ENCODE assay signal across 11 mouse cellular contexts in the genomic region with DNA sequence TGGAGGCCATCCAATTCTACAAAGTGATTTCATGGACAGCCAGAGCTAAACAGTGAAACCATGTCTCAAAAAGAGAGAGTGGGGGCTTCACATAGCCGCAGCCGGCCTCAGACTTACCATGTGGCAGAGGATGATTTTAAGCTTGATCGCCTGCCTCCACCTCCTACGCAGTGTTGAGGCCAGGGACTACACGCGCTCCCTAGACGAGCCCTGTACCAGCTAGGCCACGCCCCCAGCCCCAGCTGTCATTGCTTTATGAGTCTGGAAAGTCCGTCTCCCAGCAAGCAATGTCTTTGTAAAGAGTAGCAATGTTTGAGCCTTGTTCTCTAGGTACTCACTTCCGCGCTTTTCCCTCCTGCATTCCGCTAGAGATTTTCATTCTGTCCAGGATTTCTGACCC. TPM values are rescaled to one million over a fixed set of nuclear protein-coding genes. Genes with fewer than 3 reads are reported as not detected.
DNase-seq lines count a peak whose midpoint lies in the region; ATAC-seq lines count a peak whose summit lies in the region.
"Had no signal": no experiment of that assay in that cellular context is flagged by ENCODE, and none has a peak within 500 bp of the region (broad histone marks: within the 10 kb centered on the region; RNA-seq: fewer than 3 reads in every experiment).

No protein-coding gene starts in this region.

- DNase-seq in forebrain, embryonic 14.5 days (ENCODE audit: low spot score) = peak; percentile 51
- DNase-seq in lung, postnatal 4 days = no peak
- peak; percentile 13 for DNase-seq in embryo, embryonic 11.5 days (ENCODE audit: low read depth, low spot score)
- no peak for DNase-seq in urinary bladder, postnatal 10 days (ENCODE audit: low spot score)
- DNase-seq in forebrain, embryonic 10.5 days (ENCODE audit: extremely low spot score, low spot score) = no peak

- no peaks in the 10 kb centered on the region for H3K4me1 ChIP-seq in forebrain, embryonic 14.5 days (ENCODE audit: control insufficient read depth, insufficient read depth, low read length)
- H3K4me1 ChIP-seq in forebrain, embryonic 16.5 days (replicated peaks; ENCODE audit: control insufficient read depth, insufficient read depth, low read length) = no peaks in the 10 kb centered on the region
- H3K4me1 ChIP-seq in lung, embryonic 15.5 days = no peaks in the 10 kb centered on the region
- no peaks in the 10 kb centered on the region; the same call in 1 of the 2 replicates for H3K4me1 ChIP-seq in neural tube, embryonic 12.5 days
- peaks cover 8% of the 10 kb centered on the region; the same call in 1 of the 2 replicates for H3K4me1 ChIP-seq in forebrain, embryonic 10.5 days
- H3K4me1 ChIP-seq: embryonic facial prominence, embryonic 13.5 days; heart, embryonic 15.5 days; limb, embryonic 15.5 days had no signal

- ATAC-seq in forebrain, embryonic 14.5 days = no peak
- ATAC-seq in forebrain, embryonic 16.5 days = no peak
- peak; percentile 64; the same call in 1 of the 2 replicates for ATAC-seq in lung, embryonic 15.5 days (ENCODE audit: borderline replicate concordance, extremely low read depth, low FRiP score, low TSS enrichment)
- ATAC-seq in neural tube, embryonic 12.5 days (ENCODE audit: low FRiP score, low read depth) = 0 out of 2 replicates have a peak, but pooled peaks have one; percentile 56

- no peak overlapping the region for H3K9ac ChIP-seq in forebrain, embryonic 14.5 days (ENCODE audit: low read length)
- H3K9ac ChIP-seq in forebrain, embryonic 16.5 days (replicated peaks; ENCODE audit: low read depth, low read length) = no peak overlapping the region
- H3K9ac ChIP-seq in lung, embryonic 15.5 days = no peak overlapping the region
- H3K9ac ChIP-seq in neural tube, embryonic 12.5 days = no peak overlapping the region
- H3K9ac ChIP-seq: embryonic facial prominence, embryonic 13.5 days; heart, embryonic 15.5 days; limb, embryonic 15.5 days had no signal

- WGBS in forebrain, embryonic 14.5 days = 51% methylated on average over 12 of the region's 12 CpGs
- 53% methylated on average over 12 of the region's 12 CpGs for WGBS in forebrain, embryonic 16.5 days
- WGBS in lung, embryonic 15.5 days = 50% methylated on average over 12 of the region's 12 CpGs
- 50% methylated on average over 12 of the region's 12 CpGs for WGBS in neural tube, embryonic 12.5 days
- WGBS in forebrain, embryonic 10.5 days = 64% methylated on average over 12 of the region's 12 CpGs

- no peak overlapping the region for H3K27ac ChIP-seq in forebrain, embryonic 14.5 days (ENCODE audit: low read depth, low read length)
- H3K27ac ChIP-seq in forebrain, embryonic 16.5 days (ENCODE audit: low read length) = no peak overlapping the region
- H3K27ac ChIP-seq in lung, embryonic 15.5 days = no peak overlapping the region
- H3K27ac ChIP-seq in neural tube, embryonic 12.5 days = no peak overlapping the region
- no peak overlapping the region for H3K27ac ChIP-seq in forebrain, embryonic 10.5 days
- H3K27ac ChIP-seq: embryonic facial prominence, embryonic 13.5 days; heart, embryonic 15.5 days; limb, embryonic 15.5 days had no signal

- H3K27me3 ChIP-seq in forebrain, embryonic 14.5 days (replicated peaks; ENCODE audit: control insufficient read depth, insufficient read depth, low read length) = no peaks in the 10 kb centered on the region
- H3K27me3 ChIP-seq in forebrain, embryonic 16.5 days (replicated peaks; ENCODE audit: control insufficient read depth, insufficient read depth, low read length) = no peaks in the 10 kb centered on the region
- H3K27me3 ChIP-seq in lung, embryonic 15.5 days = no peaks in the 10 kb centered on the region
- H3K27me3 ChIP-seq in neural tube, embryonic 12.5 days (replicated peaks) = no peaks in the 10 kb centered on the region
- H3K27me3 ChIP-seq in forebrain, embryonic 10.5 days (ENCODE audit: poor library complexity, severe bottlenecking) = no peaks in the 10 kb centered on the region
- H3K27me3 ChIP-seq: embryonic facial prominence, embryonic 13.5 days; heart, embryonic 15.5 days had no signal

- H3K9me3 ChIP-seq in forebrain, embryonic 14.5 days (replicated peaks; ENCODE audit: control insufficient read depth, low read length) = no peaks in the 10 kb centered on the region
- H3K9me3 ChIP-seq in forebrain, embryonic 16.5 days (ENCODE audit: control insufficient read depth, low read length) = no peaks in the 10 kb centered on the region
- no peaks in the 10 kb centered on the region for H3K9me3 ChIP-seq in lung, embryonic 15.5 days
- H3K9me3 ChIP-seq in neural tube, embryonic 12.5 days = no peaks in the 10 kb centered on the region
- H3K9me3 ChIP-seq in forebrain, embryonic 10.5 days = no peaks in the 10 kb centered on the region
- H3K9me3 ChIP-seq: embryonic facial prominence, embryonic 13.5 days; heart, embryonic 15.5 days; limb, embryonic 15.5 days had no signal

- H3K36me3 ChIP-seq in forebrain, embryonic 14.5 days (ENCODE audit: control insufficient read depth, insufficient read depth, low read length) = no peaks in the 10 kb centered on the region
- no peaks in the 10 kb centered on the region for H3K36me3 ChIP-seq in forebrain, embryonic 16.5 days (ENCODE audit: control insufficient read depth, insufficient read depth)
- H3K36me3 ChIP-seq in lung, embryonic 15.5 days = no peaks in the 10 kb centered on the region
- no peaks in the 10 kb centered on the region for H3K36me3 ChIP-seq in neural tube, embryonic 12.5 days
- no peaks in the 10 kb centered on the region for H3K36me3 ChIP-seq in forebrain, embryonic 10.5 days (replicated peaks)
- H3K36me3 ChIP-seq: embryonic facial prominence, embryonic 13.5 days; heart, embryonic 15.5 days; limb, embryonic 15.5 days had no signal

- H3K4me2 ChIP-seq in forebrain, embryonic 14.5 days (ENCODE audit: low read length) = no peak overlapping the region
- H3K4me2 ChIP-seq in forebrain, embryonic 16.5 days (ENCODE audit: low read length) = no peak overlapping the region
- no peak overlapping the region for H3K4me2 ChIP-seq in lung, embryonic 15.5 days
- no peak overlapping the region for H3K4me2 ChIP-seq in neural tube, embryonic 12.5 days (replicated peaks)
- H3K4me2 ChIP-seq: embryonic facial prominence, embryonic 13.5 days; heart, embryonic 15.5 days; limb, embryonic 15.5 days had no signal

- H3K4me3 ChIP-seq in forebrain, embryonic 14.5 days (ENCODE audit: low read depth, low read length) = no peak overlapping the region
- no peak overlapping the region for H3K4me3 ChIP-seq in forebrain, embryonic 16.5 days (replicated peaks; ENCODE audit: low read length)
- H3K4me3 ChIP-seq in lung, embryonic 15.5 days = no peak overlapping the region
- H3K4me3 ChIP-seq in neural tube, embryonic 12.5 days = no peak overlapping the region
- H3K4me3 ChIP-seq in forebrain, embryonic 10.5 days = no peak overlapping the region
- H3K4me3 ChIP-seq: embryonic facial prominence, embryonic 13.5 days; heart, embryonic 15.5 days; limb, embryonic 15.5 days had no signal

RNA-seq across cellular contexts. Expression of gene Mafb, which starts 46.2 kb away (rescaled TPM):
- 6.1 and 8.3 TPM in 2 replicates for polyA plus RNA-seq in forebrain, embryonic 14.5 days (2014; fragmentation: Nextera tagmentation; extraction: Ambion mirVana)
- polyA plus RNA-seq in forebrain, embryonic 16.5 days (2015; fragmentation: Nextera tagmentation; extraction: Ambion mirVana) = 14.9 and 16.4 TPM in 2 replicates
- 2.3 and 3.3 TPM in 2 replicates for polyA plus RNA-seq in lung, embryonic 15.5 days (2015; fragmentation: Nextera tagmentation; extraction: Ambion mirVana)
- polyA plus RNA-seq in neural tube, embryonic 12.5 days (2016; fragmentation: Nextera tagmentation; extraction: Ambion mirVana) = 20.2 and 21.6 TPM in 2 replicates
- 2.0 and 2.3 TPM in 2 replicates for polyA plus RNA-seq in forebrain, embryonic 10.5 days (2016; fragmentation: Nextera tagmentation; extraction: Ambion mirVana)

Comparison
In these comparisons a context has a peak if more than half of its experiments do, and no peak if none do; other contexts are left out.
1. DNase-seq: peak in forebrain, embryonic 14.5 days (single experiment) and embryo, embryonic 11.5 days (single experiment); none in lung, postnatal 4 days (0 of 2), urinary bladder, postnatal 10 days (single experiment) and forebrain, embryonic 10.5 days (single experiment).
2. ATAC-seq: peak in lung, embryonic 15.5 days (single experiment) and neural tube, embryonic 12.5 days (single experiment); none in forebrain, embryonic 14.5 days (single experiment) and forebrain, embryonic 16.5 days (single experiment).